Mouse (Mus musculus) retina, postnatal 7 days (tissue): ENCODE data around the gene Slc9a3r2.

ENCODE experiments used
- DNase-seq: peaks from one replicate; pipeline ENCODE4 v3.0.0-alpha.2; 2012; ENCODE audit warnings: low read depth, low spot score

Gene Slc9a3r2

DNA sequence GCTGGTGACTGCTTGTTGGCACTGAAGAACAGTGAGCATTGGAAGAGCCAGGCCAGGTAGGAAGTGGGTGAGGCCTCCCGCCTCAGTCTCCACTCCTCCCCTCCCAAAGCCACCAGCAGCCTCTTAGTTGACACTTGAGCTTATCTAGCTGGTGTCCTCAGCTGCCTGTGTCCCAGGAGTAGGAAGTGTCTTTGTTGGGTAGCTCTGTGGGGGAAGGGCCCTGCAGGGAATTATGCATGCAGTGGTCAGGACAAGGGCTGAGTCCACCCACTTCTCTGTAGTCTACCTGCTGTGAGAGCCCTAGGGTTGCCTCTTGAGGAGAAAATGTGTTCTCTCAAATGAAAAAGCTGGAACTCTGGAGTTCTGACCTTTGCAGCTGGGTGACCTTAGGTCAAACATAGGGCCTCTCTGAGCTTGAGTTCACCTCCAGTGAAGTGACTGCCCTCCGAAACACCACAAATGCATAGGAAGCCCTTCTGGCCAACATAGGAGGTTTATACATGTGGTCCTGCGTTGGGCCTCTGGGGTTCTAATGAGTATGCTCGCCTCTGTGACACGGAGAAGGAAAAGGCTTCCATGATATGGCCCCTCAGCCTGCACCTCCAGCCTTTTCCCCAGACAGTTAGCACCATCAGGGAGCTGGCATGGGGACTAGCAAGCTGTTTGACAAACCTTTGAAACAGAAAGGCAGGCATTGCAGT is 13.2 kb downstream of the Slc9a3r2 start:
- DNase-seq: no peak

DNA sequence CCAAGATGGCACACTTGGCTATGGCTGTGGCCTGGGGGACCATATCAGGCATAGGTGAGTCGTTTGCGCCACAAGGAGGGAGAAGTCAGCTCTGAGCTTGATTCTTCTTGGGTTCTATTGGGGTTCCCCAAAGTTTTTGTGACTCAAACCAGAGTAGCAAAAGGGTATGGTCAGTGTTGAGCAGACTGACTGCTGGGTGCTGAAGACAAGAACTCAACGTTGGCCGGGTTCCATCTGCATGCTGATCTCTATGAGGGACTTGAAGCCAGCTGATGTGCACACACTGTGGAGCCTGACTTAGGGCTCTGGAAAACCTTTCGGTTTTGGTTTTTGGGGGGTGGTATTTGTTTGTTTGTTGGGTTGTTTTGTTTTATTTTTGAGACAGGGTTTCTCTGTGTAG is 14.4 kb downstream of the Slc9a3r2 start:
- no peak for DNase-seq

DNA sequence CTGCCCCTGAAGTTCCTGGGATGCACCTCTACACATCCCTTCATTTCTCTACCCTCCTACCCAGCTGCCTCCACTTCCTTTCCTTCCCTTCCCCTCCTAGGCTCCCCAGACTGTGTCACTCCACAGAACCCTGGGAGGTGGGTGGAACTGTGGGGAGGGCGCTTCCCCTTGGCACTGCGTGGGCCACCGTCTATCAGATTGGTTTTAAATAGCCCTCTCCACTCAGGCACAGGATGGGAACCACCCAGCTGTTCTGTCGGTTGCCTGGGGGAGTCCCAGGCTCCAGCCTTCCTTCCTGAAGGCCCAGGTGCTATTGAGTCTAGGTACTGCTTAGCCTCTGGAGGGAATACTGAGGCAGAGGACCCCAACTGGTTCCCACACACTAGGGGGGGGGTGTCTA is 15.1 kb downstream of the Slc9a3r2 start:
- DNase-seq: no peak

DNA sequence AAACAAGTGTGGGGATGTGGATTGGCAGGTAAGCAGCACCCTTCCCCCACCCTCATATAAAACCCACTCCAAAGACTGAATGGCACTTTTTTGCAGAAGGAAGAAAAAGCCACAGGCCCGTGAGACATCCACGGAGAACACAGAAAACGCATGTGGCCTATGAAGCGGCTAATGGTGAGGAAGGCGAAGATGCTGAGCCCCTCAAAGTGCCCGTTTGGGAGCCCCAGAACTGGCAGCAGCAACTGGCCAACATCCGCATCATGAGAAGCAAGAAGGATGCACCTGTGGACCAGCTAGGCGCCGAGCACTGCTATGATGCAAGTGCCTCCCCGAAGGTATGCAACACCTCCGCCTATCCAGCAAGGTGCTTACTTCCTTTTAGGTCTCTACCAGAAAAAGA is 16.3 kb downstream of the Slc9a3r2 start:
- DNase-seq: no peak

DNA sequence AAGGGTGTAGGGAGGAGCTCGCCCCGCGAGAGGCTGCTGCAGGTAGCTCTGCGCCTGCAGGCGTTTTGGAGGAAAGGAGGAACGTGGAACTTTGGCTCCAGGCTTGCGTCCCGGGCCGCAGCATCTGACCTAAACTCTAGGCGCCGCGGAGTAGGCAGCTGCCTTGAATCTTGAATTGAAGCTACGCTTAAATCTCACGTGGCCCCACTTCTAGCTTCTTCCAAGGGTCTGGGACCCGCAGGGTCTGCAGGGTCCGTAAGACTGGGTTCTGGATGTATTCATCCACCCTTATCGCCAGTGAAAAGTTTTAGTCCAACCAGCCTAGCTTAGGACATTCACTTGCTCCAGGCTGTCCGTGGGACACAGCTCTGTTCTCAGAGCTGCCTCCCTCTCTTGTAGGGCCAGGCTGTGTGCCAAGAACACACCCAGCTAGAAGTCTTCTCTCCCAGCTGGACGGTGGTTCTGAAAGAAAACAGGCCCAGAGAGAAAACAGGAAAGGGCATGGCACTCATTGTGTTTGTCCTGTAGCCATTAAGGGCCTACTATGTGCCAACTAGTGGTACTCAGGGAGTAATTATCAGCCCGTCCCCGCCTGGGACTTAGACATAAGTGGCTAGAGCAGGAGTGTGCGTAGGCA is 17.2 kb downstream of the Slc9a3r2 start:
- DNase-seq: no peak

DNA sequence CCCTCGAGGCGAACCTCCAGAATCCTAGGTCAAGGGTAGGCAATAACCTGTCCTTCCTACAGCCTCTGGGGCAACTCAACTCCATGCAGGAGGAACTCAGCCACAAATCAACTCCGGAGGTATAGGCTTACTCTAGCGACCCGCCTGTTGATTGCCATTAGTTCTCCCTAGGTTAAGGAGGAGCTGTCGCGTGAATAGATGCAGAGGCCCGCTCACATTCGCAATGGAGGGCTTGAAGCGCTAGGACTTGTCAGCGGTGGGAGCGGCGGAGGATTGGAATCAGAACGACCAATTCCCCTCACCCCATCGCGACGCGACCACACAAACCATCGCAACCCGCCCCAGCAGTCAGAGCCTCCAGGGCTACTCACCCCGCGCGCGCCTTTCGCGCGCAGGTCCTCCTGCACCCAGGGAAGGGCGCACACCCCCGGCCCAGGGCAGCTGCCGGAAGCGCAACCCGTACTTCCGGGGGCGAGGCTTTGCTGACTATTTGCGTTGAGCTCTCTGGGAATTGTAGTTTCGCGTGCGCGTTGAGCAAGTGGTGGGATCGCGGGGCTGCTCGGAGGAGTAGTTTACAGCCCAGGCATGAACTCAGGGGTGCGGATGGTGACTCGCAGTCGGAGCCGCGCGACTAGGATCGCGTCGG is 17.8 kb downstream of the Slc9a3r2 start, which contains the start of the genes Tsc2 and Nthl1:
Gene Tsc2 (minus strand): TSS at position 464 of the 646 bp plus-strand sequence.
Gene Nthl1 (plus strand): TSS at position 514 of the 646 bp plus-strand sequence.
- DNase-seq: peak; percentile 76

DNA sequence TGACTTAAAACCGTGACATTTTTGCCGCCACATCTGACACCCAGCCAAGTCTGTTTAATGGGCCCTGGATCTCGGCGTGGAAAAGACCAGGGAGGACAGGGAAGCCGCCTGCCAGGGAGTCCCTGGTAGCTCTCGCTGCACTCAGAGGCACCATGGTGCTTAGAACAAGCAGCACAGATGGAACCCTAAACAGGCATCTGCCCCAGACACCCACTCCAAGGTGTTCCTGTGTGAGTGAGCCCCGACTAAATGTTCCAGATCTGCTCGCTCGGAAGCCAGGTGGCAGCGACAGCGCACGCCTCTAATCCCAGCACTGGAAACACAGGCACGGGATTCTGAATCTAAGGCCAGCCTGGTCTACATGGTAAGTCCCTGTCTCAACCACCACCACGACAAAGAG is 20.1 kb downstream of the Slc9a3r2 start:
- DNase-seq: no peak

DNA sequence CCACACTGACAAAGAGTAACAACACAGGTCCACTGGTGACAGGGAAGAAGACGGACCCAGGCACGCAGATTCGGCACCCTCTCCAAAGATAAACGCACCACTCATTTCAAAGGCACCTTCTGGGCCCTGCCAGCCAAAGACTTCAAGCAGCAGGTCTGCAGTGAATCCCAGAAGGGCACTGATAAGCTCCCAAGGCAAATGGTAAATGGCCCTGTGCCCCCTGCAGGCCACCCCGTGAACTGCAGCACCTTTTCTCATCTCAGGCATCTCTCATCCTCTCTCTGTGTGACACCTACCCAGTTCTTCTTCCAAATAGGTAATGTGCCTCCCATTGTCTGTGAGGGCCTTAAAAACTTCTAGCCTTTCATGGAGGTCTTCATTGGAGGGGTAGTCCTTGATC is 21.5 kb downstream of the Slc9a3r2 start:
- peak; percentile 53 for DNase-seq

DNA sequence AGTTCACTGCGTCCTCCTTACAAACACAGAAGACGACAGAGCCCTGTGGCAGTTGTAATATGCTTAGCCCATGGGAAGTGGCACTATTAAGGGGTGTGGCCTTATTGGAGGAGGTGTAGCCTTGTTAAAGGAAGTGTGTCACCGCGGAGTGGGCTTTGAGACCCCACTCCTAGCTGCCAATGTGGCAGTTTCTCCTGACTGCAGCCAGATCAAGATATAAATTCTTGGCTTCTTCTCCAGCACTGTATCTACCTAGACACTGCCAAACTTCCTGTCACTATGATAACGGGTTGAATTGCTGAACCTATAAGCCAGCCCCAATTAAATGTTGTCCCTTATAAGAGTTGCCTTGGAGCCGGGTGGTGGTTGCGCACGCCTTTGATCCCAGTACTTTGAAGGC is 24.7 kb downstream of the Slc9a3r2 start:
- DNase-seq: no peak

DNA sequence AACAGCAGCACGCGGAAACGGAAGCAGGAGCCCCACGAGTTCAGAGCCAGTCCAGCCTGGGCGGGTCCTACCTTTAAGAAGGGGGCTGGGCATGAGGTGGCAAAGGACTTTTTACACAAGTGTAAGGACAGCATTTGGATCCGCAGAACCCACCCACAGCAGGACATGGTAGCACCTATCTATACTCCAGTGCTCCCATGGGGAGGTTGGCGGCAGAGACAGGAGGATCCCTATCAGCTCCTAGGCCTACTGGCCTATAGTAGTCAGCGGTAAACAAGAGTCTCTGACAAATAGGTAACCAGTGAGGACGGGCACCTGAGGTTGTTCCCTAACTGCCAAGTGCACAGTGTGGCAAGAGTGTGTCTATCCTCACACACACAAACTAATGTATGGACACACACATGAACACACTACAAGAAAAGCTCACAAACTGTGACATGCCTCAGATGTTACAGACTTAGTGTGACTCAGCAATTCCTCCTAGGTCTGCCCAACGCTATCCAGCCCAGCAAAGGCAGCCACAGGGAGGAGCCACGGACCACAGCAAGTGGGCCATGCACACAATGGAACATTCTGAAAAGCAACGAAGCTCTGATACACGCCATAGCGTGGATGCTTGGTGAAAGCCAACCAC is 32.4 kb downstream of the Slc9a3r2 start:
- DNase-seq: no peak

DNA sequence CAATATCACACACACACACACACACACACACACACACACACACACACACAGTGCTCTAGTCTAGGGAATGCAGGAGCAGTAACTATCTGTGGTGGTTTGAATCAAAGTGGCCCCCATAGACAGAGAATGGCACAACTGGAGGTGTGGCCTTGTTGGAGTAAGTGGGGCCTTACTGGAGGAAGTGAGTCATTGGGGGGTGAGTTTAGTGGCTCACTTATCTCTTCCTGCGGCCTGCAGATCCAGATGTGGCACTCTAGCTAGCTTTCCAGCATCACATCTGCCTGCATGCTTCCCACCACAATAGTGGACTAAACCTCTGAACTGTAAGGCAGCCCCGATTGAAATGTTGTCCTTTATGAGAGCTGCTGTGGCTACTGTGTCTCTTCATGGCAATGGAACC is 39.4 kb downstream of the Slc9a3r2 start:
- no peak for DNase-seq

DNA sequence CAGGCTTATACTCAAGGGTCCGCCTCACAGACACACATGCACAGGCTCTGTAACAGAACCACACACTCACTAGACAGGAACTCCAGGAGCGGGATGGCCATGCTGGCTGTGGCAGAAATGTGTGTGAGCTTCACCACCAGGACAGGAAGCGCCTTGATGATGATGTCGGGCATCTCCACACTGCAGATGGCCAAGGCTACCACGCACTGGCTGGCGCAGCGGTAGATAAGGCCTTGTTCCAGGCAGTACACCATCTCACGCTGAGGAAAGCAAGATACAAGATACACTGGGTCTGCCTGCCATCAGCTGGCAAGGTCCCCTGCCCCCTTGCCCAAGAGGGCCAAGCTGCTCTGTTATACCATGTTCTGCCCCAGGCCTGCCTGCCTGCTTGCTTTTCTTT is 41.3 kb downstream of the Slc9a3r2 start:
- no peak for DNase-seq

DNA sequence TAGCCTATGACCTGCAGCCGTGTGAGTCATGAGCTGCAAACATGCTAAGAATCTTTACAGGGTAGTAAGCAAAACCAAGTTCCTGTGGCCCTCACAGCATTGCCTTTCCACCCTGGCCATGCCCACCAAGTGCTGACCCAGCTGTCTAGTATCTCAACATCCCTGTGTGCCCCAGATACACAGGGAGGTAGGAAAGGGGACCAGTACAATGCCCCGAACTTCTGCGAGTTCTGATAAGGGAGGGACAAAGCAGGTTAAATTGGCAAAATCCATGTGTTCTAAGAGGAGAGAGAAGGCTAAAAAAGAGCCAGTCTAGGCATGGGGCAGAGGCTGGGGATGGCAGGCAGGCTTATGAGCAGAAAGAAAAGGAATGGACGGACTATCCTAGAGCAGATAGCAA is 41.8 kb downstream of the Slc9a3r2 start:
- no peak for DNase-seq

DNA sequence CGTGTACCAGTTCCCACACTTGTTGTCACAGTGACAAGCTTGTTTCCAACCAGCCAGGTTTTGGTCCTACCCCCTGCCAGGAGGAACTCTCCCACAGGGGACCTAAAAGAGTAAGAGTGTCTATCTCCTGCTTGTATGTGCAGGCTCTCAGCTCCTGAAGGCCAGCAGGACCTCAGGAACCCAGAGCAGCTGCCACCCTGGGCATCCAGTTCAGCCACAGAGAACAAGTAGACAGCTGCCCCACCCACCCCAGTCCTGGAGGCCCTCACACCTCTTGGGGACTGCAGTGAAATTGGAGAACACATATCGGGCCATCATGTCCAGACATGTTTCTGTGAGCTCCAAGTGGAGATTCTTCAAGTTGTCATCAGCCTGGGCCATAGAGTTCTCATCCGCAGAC is 45.6 kb downstream of the Slc9a3r2 start:
- no peak for DNase-seq

DNA sequence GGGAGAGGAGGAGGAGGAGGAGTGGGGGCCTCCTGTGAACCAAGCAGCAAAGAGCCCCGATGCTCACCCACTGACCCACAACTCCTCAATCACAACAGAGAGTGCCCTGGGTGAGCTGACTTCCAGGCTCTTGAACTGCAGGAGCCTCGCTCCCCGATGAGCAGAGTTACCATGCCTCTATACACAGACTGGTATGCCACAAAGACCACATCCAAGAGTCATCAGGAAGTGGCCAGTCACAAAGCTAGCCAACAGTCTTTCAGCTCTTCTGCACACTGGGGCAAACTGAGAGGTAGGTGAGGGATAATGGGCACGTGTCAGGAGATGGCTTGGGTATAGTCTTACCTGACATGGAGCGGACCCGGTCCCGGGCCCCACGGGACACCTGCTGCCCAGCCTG is 46.2 kb downstream of the Slc9a3r2 start:
- DNase-seq: no peak

DNA sequence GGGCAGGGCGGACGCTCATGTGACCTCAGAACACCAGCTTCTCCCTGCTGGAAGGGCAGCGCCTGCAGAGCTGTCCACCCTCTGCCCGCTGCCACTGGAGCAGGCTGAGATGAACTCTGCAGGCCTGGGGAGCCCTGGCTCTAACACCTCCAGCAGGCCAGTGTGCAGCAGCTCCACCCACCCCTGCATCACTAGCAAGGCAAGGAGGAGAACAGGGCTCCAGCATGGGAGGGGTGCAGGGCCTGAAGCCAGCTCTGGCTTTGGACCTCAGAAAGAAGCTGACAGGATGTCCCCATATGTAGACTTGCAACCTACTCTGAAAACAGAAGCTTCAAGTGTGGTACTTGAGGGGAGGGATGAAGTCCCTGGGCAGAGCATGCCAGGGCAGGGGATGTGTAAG is 49.6 kb downstream of the Slc9a3r2 start:
- DNase-seq: no peak

DNA sequence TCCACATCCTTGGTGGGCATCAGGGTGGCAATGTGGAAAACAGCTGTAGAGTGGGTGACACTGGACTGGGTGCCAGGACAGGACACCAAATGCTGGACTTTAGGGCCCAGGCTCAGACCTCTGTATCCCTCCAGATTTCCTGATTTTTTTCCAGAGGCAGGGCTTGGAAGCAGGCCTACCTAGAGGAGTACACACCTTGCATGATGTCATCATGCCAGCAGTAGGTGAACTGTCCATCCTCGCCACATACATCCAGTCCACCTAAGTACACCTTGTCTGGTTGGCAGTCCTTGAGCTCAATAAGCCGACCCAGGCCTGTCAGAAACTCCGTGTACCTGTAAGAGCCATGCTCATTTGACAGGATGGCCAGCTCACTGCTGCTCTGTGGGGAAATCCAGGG is 52.1 kb downstream of the Slc9a3r2 start:
- no peak for DNase-seq

DNA sequence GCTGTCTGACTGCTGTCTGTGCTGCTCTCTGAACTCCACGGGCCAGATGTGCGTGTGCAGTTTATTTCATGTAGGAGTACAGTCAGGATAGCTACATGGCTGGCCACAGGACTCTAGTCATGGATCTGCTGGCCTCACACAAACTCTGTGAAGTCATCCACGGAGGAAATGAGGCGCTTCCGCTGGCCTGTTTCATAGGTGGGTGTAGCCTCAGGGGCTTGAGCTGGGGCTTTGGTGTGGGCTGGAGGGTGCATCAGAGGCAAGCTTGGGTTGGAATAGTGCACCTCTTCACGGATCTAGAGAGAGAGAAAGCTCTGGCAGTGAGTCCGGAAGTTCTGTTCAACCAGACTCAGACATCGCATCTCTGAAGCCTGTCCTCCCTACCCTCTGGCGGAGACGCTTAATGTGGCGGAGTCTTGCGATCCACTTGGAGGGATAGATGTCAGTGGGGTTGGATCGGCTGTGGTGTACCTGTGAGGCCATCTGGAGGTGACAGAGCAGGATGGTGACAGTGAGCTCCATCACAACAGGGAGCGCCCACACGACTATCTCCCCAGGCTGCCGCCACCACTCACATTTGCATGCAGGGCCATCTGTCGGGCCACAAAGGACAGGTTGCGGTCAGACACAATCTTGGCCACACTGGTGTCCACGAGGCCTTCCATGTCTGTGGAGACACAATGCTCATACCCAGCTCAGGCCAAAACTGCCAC is 53.5 kb downstream of the Slc9a3r2 start:
- DNase-seq: no peak

DNA sequence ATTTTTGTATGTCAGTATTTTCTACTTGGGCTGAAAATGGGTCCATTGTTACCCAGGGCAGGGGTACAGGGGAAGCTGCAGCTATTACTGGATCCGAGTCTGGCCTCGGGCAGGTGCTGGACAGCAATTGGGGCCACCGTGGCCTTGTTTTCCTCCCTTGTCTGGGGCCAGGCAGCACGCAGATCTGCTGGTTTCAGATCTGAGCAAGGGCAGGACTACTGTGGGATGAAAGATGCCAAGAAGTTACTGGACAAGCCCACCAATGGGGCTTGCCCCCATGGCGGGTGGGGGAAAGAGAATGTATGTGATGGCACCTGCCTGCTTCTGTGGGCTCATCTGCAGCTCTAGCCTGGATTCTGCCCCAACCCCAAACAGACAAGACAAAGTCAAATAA is 54.1 kb downstream of the Slc9a3r2 start:
- no peak for DNase-seq

DNA sequence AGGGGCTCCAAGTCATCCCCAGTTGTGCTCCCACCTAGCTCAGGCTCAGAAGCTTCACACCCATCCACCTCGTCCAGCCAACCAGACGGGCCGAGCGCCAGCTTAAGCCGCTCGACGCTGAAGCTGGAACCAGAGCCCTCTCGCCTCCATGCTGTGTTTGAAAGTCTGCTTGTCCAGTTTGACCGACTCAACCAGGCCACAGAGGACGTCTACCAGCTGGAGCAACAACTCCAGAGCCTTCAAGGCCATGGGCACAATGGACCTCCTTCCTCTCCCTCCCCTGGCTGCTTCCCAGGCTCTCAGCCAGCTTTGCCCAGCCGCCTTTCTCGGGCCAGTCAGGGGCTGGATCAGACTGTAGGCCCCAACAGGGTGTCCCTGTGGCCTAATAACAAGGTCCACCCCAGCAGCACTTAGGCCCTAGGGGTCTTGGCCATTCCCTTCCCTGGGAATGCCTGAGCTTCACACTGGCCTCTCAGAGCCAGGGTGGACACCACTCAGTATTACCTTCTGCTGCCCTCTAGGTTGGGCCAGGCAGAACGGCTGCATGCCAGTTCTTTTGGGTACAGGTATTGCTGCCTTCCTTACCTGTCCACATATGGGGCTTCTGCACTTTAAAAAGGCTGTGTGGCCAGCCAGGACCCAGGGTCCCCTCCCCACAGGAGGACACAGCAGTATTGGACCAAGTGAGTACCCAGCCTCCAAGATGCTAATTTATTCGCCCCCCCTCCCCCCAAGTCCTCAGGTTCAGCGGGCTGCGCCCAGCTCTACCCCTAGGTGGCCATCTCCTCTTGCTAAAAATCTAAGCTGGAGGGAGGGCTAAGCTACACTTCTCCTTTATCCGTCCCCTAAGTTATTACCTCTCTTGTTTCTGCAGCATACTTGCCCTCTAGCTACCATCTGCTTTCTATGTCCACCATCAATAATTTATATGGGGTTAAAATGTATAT is 54.7 kb downstream of the Slc9a3r2 start:
- no peak for DNase-seq
